Mouse (Mus musculus) heart, postnatal 0 days (tissue): ENCODE data around the gene Fnbp1. TPM values are rescaled to one million over a fixed set of nuclear protein-coding genes. Genes with fewer than 3 reads are reported as not detected.

Source experiments
- ATAC-seq: fragments of 200-750 bp; cut with Nextera tagmentation; 2 replicates; pipeline ENCODE4 v1.8.0; 2017; ENCODE audit warnings: low read depth, moderate number of reproducible peaks, moderate library complexity; ENCODE audit not compliant: insufficient read depth
- DNase-seq: peaks from one replicate; pipeline ENCODE4 v3.0.0-alpha.2; 2016; ENCODE audit warnings: low spot score
- H3K27ac ChIP-seq: fragments of 300-500 bp; sonication (generic); 2 replicates; pipeline ENCODE4 v1.5.1; 2014; ENCODE audit warnings: low read depth, mild to moderate bottlenecking
- H3K27me3 ChIP-seq: fragments of 300-500 bp; sonication (generic); 2 replicates; pipeline ENCODE4 v1.6.1; 2014; ENCODE audit warnings: low read length, mixed read lengths; ENCODE audit not compliant: control insufficient read depth, insufficient read depth
- H3K36me3 ChIP-seq: fragments of 300-500 bp; sonication (generic); replicated peaks from 2 replicates; pipeline ENCODE4 v1.6.1; 2014; ENCODE audit warnings: low read length, mixed read lengths; ENCODE audit not compliant: control insufficient read depth, insufficient read depth
- H3K4me1 ChIP-seq: fragments of 300-500 bp; sonication (generic); 2 replicates; pipeline ENCODE4 v1.6.1; 2014; ENCODE audit warnings: antibody characterized with exemption; ENCODE audit not compliant: control insufficient read depth, insufficient read depth
- H3K4me2 ChIP-seq: fragments of 300-500 bp; sonication (generic); 2 replicates; pipeline ENCODE4 v1.6.1; 2014; ENCODE audit warnings: low read depth, mild to moderate bottlenecking, low read length, moderate library complexity
- H3K4me3 ChIP-seq: fragments of 300-500 bp; sonication (generic); 2 replicates; pipeline ENCODE4 v1.5.1; 2014; ENCODE audit warnings: low read depth, low read length
- H3K9ac ChIP-seq: fragments of 300-500 bp; sonication (generic); replicated peaks from 2 replicates; pipeline ENCODE4 v1.6.1; 2014; ENCODE audit warnings: low read depth, low read length, mixed read lengths
- H3K9me3 ChIP-seq: fragments of 300-500 bp; sonication (generic); replicated peaks from 2 replicates; pipeline ENCODE4 v1.6.1; 2016; ENCODE audit warnings: low read length; ENCODE audit not compliant: control insufficient read depth
- CTCF ChIP-seq: IDR thresholded peaks from 2 replicates; pipeline ENCODE4 v1.5.1; 2016; ENCODE audit warnings: antibody characterized with exemption, control low read depth, low read depth
- EP300 ChIP-seq: IDR thresholded peaks from 2 replicates; pipeline ENCODE4 v1.6.1; 2016; ENCODE audit warnings: antibody characterized with exemption, low read depth
- WGBS: fragments of 180-500 bp; shearing (Covaris S2); extraction: QIAGEN DNeasy Blood & Tissue Kit; methylation state at CpG from one replicate; pipeline ENCODE4 v1.1.7; 2014; 5-methylcytosine and 5-hydroxymethylcytosine counted together
- polyA plus RNA-seq: library from polyadenylated mRNA; unstranded; fragments of >200 nt; fragmentation: Nextera tagmentation; extraction: Ambion mirVana; gene quantifications from 2 replicates; pipeline ENCODE4 v1.2.1, GENCODE M21; 2015
- total RNA-seq: library from RNA; depleted of rRNA; stranded (reverse); fragments of >200 nt; gene quantifications from 2 replicates; pipeline ENCODE4 v1.2.3, GENCODE M21; 2014; ENCODE audit warnings: low replicate concordance

Fnbp1 gene
- total and polyA plus RNA-seq, 2 experiments from 2014 or later, result 6.4 to 11.4 TPM

DNA sequence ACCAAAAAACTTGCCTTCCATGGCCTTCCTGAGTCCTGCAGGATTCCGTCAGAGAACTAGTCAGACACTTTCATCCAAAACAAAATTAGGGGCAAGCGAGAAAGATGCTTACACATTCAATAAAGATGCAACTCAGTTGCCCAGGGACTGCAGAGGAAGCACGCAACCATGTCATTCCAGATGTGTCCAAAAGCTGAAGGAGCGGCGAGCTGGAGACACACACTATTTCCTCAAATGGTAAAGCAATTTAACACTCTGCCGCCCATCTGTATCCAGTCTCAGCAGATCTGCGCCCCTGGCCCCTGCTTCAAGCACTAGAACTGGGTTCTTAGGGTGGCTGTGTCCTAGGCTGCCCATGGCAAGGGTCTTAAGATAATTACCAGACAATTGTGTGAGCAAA, 66.0 kb downstream of the Fnbp1 start:
- TF ChIP-seq EP300 (no peak), CTCF (no peak)
- Histone ChIP-seq H3K9ac (no peak overlapping the region), H3K4me1 (no peaks in the 10 kb centered on the region), H3K27me3 (no peaks in the 10 kb centered on the region), H3K9me3 (no peaks in the 10 kb centered on the region), H3K4me3 (no peak overlapping the region), H3K36me3 (peaks cover 45% of the 10 kb centered on the region), H3K4me2 (no peak overlapping the region), H3K27ac (no peak overlapping the region)
- WGBS, result 90% methylated on average over 7 of the region's 7 CpGs
- ATAC-seq (no peak), DNase-seq (no peak)

DNA sequence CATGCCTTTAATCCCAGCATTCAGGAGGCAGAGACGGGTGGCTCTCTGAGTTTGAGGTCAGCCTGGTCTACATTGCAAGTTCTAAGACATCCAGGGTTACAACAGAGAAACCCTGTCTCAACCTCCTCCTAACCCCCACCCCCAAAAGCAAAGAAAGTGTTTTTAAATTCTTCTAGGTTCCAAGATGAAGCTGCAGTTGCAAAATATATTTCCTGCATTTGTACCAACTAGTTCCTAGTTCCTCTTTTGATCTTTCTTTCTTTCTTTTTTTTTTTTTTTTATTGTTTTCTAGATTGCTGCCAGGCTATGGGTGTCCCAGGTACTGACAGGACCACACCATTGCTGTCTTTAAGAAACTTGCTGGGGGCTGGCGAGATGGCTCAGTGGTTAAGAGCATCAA, 66.6 kb downstream of the Fnbp1 start:
- Histone ChIP-seq H3K27me3 (no peaks in the 10 kb centered on the region), H3K9ac (no peak overlapping the region), H3K9me3 (no peaks in the 10 kb centered on the region), H3K4me1 (no peaks in the 10 kb centered on the region), H3K4me3 (no peak overlapping the region), H3K27ac (no peak overlapping the region), H3K4me2 (no peak overlapping the region), H3K36me3 (peaks cover 39% of the 10 kb centered on the region)
- ATAC-seq, result no peak
- DNase-seq, result no peak
- WGBS, result 93% methylated on average over 2 of the region's 2 CpGs
- TF ChIP-seq CTCF, result no peak
- TF ChIP-seq EP300, result no peak

DNA sequence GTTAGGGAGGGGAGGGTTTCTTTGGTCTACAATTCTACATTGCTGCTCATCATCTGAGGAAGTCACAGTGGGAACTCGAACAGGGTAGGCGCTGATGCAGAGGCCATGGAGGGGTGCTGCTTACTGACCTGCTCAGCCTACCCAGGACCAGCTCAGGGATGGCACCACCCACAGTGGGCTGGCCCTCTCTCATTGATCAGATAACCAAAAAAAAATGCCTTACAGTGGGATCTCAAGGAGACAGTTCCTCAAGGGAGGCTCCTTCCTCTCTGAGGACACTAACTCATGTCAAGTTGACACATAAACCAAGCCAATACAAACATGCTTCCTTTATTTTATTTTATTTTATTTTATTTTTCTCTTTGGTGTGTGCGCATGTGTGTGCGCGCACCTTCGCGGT, 72.3 kb downstream of the Fnbp1 start:
- H3K4me1 ChIP-seq, result no peaks in the 10 kb centered on the region; the same call in 1 of the 2 replicates
- no peaks in the 10 kb centered on the region for H3K27me3 ChIP-seq
- no peak for DNase-seq
- H3K4me2 ChIP-seq, result no peak overlapping the region
- no peak for ATAC-seq
- no peaks in the 10 kb centered on the region for H3K9me3 ChIP-seq
- TF ChIP-seq CTCF, result no peak
- TF ChIP-seq EP300, result no peak
- peaks cover 29% of the 10 kb centered on the region for H3K36me3 ChIP-seq
- H3K9ac ChIP-seq, result no peak overlapping the region
- no peak overlapping the region for H3K27ac ChIP-seq
- no peak overlapping the region for H3K4me3 ChIP-seq
- 91% methylated on average over 7 of the region's 7 CpGs for WGBS

DNA sequence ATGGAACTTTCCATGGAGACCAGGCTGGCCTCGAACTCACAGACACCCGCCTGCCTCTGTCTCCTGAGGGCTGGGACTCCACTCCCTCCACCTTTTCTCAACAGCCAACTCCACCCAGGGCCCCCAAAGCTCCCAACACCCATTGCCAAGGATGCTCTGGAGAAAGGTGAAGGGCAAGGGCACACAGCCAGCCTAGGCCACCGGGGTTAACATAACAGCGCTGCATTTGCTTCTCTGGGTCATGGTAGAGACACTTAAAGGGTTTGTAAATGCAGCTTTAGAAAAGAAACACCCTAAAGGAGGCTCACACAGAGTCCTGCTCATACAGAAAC, 72.7 kb downstream of the Fnbp1 start:
- peaks cover 29% of the 10 kb centered on the region for H3K36me3 ChIP-seq
- ATAC-seq (no peak), DNase-seq (no peak)
- 85% methylated on average over 4 of the region's 4 CpGs for WGBS
- no peak overlapping the region for H3K4me3 ChIP-seq
- no peak overlapping the region for H3K9ac ChIP-seq
- TF ChIP-seq CTCF (no peak), EP300 (no peak)
- H3K27ac ChIP-seq, result peak overlapping the region; percentile 68
- H3K27me3 ChIP-seq, result no peaks in the 10 kb centered on the region
- H3K4me1 ChIP-seq, result no peaks in the 10 kb centered on the region; the same call in 1 of the 2 replicates
- no peak overlapping the region for H3K4me2 ChIP-seq
- H3K9me3 ChIP-seq, result no peaks in the 10 kb centered on the region

DNA sequence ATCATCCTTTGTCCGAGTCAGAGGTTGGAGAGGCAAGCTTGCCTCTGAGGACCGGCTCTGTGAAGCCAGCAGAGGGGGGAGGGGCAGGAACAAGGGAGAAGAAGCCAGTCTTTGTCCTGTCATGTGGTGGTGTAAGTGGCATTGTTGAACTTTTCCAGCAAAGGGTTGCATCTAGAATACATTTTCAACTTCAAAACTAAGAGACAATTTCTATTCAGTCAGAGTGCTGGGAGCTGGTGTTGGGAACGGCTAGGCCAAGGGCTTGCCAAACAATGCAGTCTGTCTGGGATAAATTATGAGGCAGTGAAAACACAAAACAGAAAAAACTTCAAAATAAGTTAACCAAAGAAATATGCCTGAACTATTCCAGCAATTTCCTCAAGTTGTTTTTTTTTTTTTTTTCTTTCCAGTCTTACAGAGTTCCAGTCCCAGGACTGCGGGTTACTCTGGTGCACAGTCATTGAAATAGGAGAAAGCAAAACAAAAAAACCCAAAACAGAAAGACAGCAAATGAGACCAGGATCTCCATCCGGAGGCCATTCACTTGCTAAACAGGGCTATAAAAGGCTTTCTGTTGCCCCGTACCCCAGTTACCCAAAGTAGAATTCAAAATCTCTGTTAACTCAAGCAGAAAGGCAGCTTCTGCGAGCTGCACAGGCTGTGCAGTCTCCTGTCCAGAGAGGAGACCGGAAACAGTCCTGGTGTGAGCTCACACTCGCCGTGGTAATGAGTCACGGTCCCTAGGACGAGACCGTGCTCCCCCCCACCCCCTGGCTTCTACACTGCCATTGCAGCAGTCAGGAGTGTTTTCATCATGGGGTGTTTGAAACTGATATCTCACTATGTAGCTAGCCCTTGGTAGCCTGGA, 73.3 kb downstream of the Fnbp1 start:
- Histone ChIP-seq H3K4me3 (no peak overlapping the region), H3K4me1 (no peaks in the 10 kb centered on the region; the same call in 1 of the 2 replicates), H3K9ac (no peak overlapping the region), H3K9me3 (no peaks in the 10 kb centered on the region), H3K36me3 (peaks cover 28% of the 10 kb centered on the region), H3K27ac (peak overlapping the region; percentile 68), H3K4me2 (no peak overlapping the region), H3K27me3 (no peaks in the 10 kb centered on the region)
- 55% methylated on average over 13 of the region's 13 CpGs for WGBS
- TF ChIP-seq CTCF (no peak), EP300 (no peak)
- ATAC-seq (peak; percentile 64; the same call in 1 of the 2 replicates), DNase-seq (no peak)

DNA sequence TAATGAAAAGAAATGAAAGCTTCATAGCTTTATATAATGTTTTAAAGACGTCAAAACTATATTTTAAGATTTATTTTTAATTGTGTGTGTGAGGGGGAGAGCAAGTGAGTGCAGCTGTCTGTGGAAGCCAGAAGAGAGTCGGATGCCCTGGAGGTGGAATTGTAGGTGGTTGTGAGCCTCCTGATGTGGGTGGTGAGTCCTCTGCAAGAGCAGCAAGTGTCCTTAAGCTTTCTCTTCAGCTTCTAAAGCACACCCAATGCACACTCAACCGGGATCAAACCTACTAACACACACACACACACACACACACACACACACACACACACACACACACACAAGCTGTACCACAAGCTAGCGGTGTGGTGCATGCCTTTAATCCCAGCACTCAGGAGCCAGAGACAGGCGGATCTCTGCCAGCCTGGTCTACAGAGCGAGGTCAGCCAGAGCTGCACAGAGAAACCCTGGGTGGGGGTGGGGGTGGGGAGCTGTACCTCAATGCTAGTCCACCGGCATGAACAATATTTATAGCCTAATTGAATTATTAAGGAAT, 74.0 kb downstream of the Fnbp1 start:
- Histone ChIP-seq H3K9me3 (no peaks in the 10 kb centered on the region), H3K27me3 (no peaks in the 10 kb centered on the region), H3K4me3 (no peak overlapping the region), H3K4me2 (no peak overlapping the region), H3K9ac (no peak overlapping the region), H3K4me1 (no peaks in the 10 kb centered on the region; the same call in 1 of the 2 replicates), H3K27ac (peak overlapping the region; percentile 61), H3K36me3 (peaks cover 23% of the 10 kb centered on the region)
- no peak for DNase-seq
- TF ChIP-seq EP300 (no peak), CTCF (no peak)
- ATAC-seq, result no peak
- 76% methylated on average over 7 of the region's 7 CpGs for whole genome bisulfite sequencing
